Mouse (Mus musculus) G1E (cell line): ENCODE measurements around the gene Dus1l.

ENCODE experiments used
- CTCF ChIP-seq: IDR thresholded peaks from 2 replicates; pipeline ENCODE4 v1.5.1; 2012; ENCODE audit warnings: low read depth, low read length, inconsistent platforms, mixed read lengths
- GATA1 ChIP-seq: IDR thresholded peaks from 2 replicates; pipeline ENCODE4 v1.6.1; 2012; ENCODE audit warnings: borderline replicate concordance, low read length, inconsistent platforms, mixed read lengths
- GATA2 ChIP-seq: IDR thresholded peaks from 2 replicates; pipeline ENCODE4 v1.6.1; 2012; ENCODE audit warnings: low read depth, low read length, inconsistent platforms, borderline replicate concordance
- POLR2AphosphoS5 ChIP-seq: IDR thresholded peaks from 2 replicates; pipeline ENCODE4 v1.6.1; 2012; ENCODE audit warnings: low read depth, low read length, inconsistent platforms; ENCODE audit not compliant: insufficient replicate concordance
- TAL1 ChIP-seq: conservative IDR thresholded peaks from 2 replicates; pipeline ENCODE4 v1.6.1; 2012; ENCODE audit warnings: low read depth, low read length, inconsistent platforms, mixed read lengths

DNA sequence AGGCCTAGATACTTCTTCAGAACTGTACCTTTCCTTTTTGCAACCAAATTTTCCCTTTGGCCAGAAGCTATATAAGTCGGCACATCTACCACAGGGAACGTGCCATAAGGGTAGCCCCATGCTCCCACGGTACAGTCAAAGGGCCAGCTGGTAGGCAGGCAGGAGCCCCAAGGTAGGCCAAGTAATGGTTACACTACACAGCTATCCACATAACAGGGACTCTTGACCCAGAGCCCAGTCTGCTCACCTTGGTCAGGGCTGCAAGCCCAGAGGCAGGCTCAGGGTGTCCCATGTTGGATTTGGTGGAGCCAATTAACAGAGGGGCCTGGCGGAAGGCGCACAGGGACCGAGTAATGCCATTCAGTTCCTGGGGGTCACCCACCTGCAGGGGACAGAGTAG lies 23.4 kb upstream of the Dus1l start:
- TF ChIP-seq GATA1, result no peak
- no peak for TF ChIP-seq CTCF
- TF ChIP-seq TAL1, result no peak
- TF ChIP-seq GATA2, result no peak
- TF ChIP-seq POLR2AphosphoS5, result no peak
